Mouse (Mus musculus) left cerebral cortex, postnatal 10 days (tissue): Measurements from ENCODE around the gene Rbbp8nl. TPM values are rescaled to one million over a fixed set of nuclear protein-coding genes. Genes with fewer than 3 reads are reported as not detected.
"Not testable (repeated sequence)": the region's sequence is repeated elsewhere in the genome, so short reads cannot be mapped to it uniquely, and the experiment has no call there.

Experiments used
- DNase-seq, 2 experiments: peaks; one replicate each; pipeline ENCODE4 v3.0.0; 2021 to 2022; ENCODE audit warnings: low spot score in 2 of 2, mixed read lengths in 1 of 2; ENCODE audit errors: extremely low spot score in 1 of 2
- intact Hi-C: fragments of 180-260 bp; cut with DNase I; formaldehyde crosslinking; loops from one replicate; pipeline ENCODE4 v1.15.1; 2025
- total RNA-seq, 2 experiments: library from RNA; stranded (reverse); gene quantifications; 2 replicates each; pipeline ENCODE4 v1.2.3; 2021

Gene Rbbp8nl
- total RNA-seq, 2 experiments from 2014 or later, result not detected

GRCm38 (mm10) chr2:180261901-180262300 is 27.8 kb downstream of the Rbbp8nl start:
- intact Hi-C loops, result no loop called here
- DNase-seq, result no peak

GRCm38 (mm10) chr2:180260610-180261480 is 28.8 kb downstream of the Rbbp8nl start:
- intact Hi-C loops, result no loop called here
- DNase-seq, result no peak

- DNase-seq, result not testable (repeated sequence)
- intact Hi-C loops, result loop anchor here (10.0 kb wide), 1 partner anchor 345 kb away; no protein-coding TSS in a partner anchor
Measured at GRCm38 (mm10) chr2:180259826-180260609, 29.7 kb downstream of the Rbbp8nl start.

GRCm38 (mm10) chr2:180258951-180259484 is 30.7 kb downstream of the Rbbp8nl start:
- not testable (repeated sequence) for DNase-seq
- intact Hi-C loops, result loop anchor here (10.0 kb wide), 1 partner anchor 344 kb away; no protein-coding TSS in a partner anchor

- intact Hi-C loops, result loop anchor here (10.0 kb wide), 1 partner anchor 343 kb away; no protein-coding TSS in a partner anchor
- no peak for DNase-seq
Measured at GRCm38 (mm10) chr2:180257963-180258865, 31.5 kb downstream of the Rbbp8nl start.

GRCm38 (mm10) chr2:180257001-180257521 is 32.6 kb downstream of the Rbbp8nl start, which contains the start of gene Rps21:
TSS of gene Rps21 (plus strand) at chr2:180257377.
- intact Hi-C loops, result loop anchor here (10.0 kb wide), 1 partner anchor 342 kb away; no protein-coding TSS in a partner anchor
- peak; percentile 98 for DNase-seq

GRCm38 (mm10) chr2:180256296-180257000 is 33.2 kb downstream of the Rbbp8nl start:
- DNase-seq, result no peak
- intact Hi-C loops, result loop anchor here (10.0 kb wide), 1 partner anchor 342 kb away; no protein-coding TSS in a partner anchor

GRCm38 (mm10) chr2:180255701-180256100 is 34.0 kb downstream of the Rbbp8nl start:
- no peak for DNase-seq
- intact Hi-C loops, result loop anchor here (10.0 kb wide), 1 partner anchor 341 kb away; no protein-coding TSS in a partner anchor

- intact Hi-C loops, result loop anchor here (5.0 to 10.0 kb wide), 3 partner anchors 47 to 340 kb away; no protein-coding TSS in a partner anchor
- no peak for DNase-seq
Measured at GRCm38 (mm10) chr2:180254436-180255209, 35.1 kb downstream of the Rbbp8nl start.

GRCm38 (mm10) chr2:180251838-180252237 is 37.8 kb downstream of the Rbbp8nl start:
- no peak for DNase-seq
- intact Hi-C loops, result loop anchor here (2.0 to 10.0 kb wide), 4 partner anchors 45 to 337 kb away; partner anchors contain the start of gene Adrm1

GRCm38 (mm10) chr2:180250930-180251611 is 38.6 kb downstream of the Rbbp8nl start:
- intact Hi-C loops, result loop anchor here (2.0 to 10.0 kb wide), 4 partner anchors 44 to 336 kb away; partner anchors contain the start of gene Adrm1
- peak; percentile 83 to 86 for DNase-seq

GRCm38 (mm10) chr2:180248947-180249660 is 40.6 kb downstream of the Rbbp8nl start:
- no peak for DNase-seq
- intact Hi-C loops, result no loop called here

- intact Hi-C loops, result no loop called here
- DNase-seq, result no peak
Measured at GRCm38 (mm10) chr2:180247916-180248315, 41.8 kb downstream of the Rbbp8nl start.

- intact Hi-C loops, result no loop called here
- no peak for DNase-seq
Measured at GRCm38 (mm10) chr2:180243108-180243507, 46.6 kb downstream of the Rbbp8nl start.

GRCm38 (mm10) chr2:180238591-180238990 is 51.1 kb downstream of the Rbbp8nl start:
- no peak for DNase-seq
- intact Hi-C loops, result no loop called here
